8 mouse cellular contexts compared by ENCODE assay signal in genomic region chr13:67452021-67452309, GRCm38 (mm10). TPM values are rescaled to one million over a fixed set of nuclear protein-coding genes. Genes with fewer than 3 reads are reported as not detected.
DNase-seq lines count a peak whose midpoint lies in the region; ATAC-seq and TF ChIP-seq lines count a peak whose summit lies in the region.

No protein-coding gene starts in this region.

- no peak for TF ChIP-seq RAD21 in MEL (IDR thresholded peaks at IDR 0.05; ENCODE audit: low read depth, low read length)

- no peak for TF ChIP-seq POLR2A in MEL (IDR thresholded peaks at IDR 0.05; ENCODE audit: control insufficient read depth in 1 of 2, insufficient read depth in 1 of 2, low read depth in 1 of 2, low read length in 2 of 2, poor library complexity in 1 of 2)
- no peak for TF ChIP-seq POLR2A in thymus, adult 2 months (IDR thresholded peaks at IDR 0.05; ENCODE audit: control insufficient read depth, extremely low read depth, insufficient read depth, low read length, poor library complexity)

- no peak overlapping the region for H3K27ac ChIP-seq in heart, embryonic 11.5 days (ENCODE audit: low read depth, low read length)
- H3K27ac ChIP-seq in MEL (ENCODE audit: control insufficient read depth, low read depth, low read length): peak overlapping the region; percentile 71
- H3K27ac ChIP-seq in forebrain, embryonic 13.5 days: no peak overlapping the region
- no peak overlapping the region for H3K27ac ChIP-seq in liver, embryonic 11.5 days (ENCODE audit: low read depth, low read length)
- peak overlapping the region; percentile 41 for H3K27ac ChIP-seq in stomach, embryonic 16.5 days (ENCODE audit: low read length)
- no peak overlapping the region for H3K27ac ChIP-seq in thymus, adult 2 months (ENCODE audit: control insufficient read depth, insufficient read depth, low read length)

- H3K79me2 ChIP-seq in MEL (ENCODE audit: control insufficient read depth, insufficient read depth, low read length, poor library complexity): no peaks in the 10 kb centered on the region; the same call in 1 of the 2 replicates

- no peak for TF ChIP-seq CTCF in MEL (IDR thresholded peaks at IDR 0.05 in 2 of 3, conservative IDR thresholded peaks at IDR 0.05 in 1 of 3; ENCODE audit: control insufficient read depth in 1 of 3, insufficient read depth in 1 of 3, low read depth in 2 of 3, low read length in 3 of 3, poor library complexity in 1 of 3, severe bottlenecking in 1 of 3)
- no peak for TF ChIP-seq CTCF in thymus, adult 2 months (IDR thresholded peaks at IDR 0.05; ENCODE audit: borderline replicate concordance, control insufficient read depth, extremely low read depth, insufficient read depth, low read length, poor library complexity)

- WGBS in heart, embryonic 11.5 days (ENCODE audit: insufficient replicate concordance): 10% methylated on average over 3 of the region's 3 CpGs
- 3% methylated on average over 3 of the region's 3 CpGs for WGBS in forebrain, embryonic 13.5 days
- WGBS in liver, embryonic 11.5 days: 19% methylated on average over 3 of the region's 3 CpGs
- WGBS in stomach, embryonic 16.5 days: 6% methylated on average over 3 of the region's 3 CpGs
- WGBS in thymus, adult 2 months: 30% methylated on average over 3 of the region's 3 CpGs

- no peaks in the 10 kb centered on the region for H3K9me3 ChIP-seq in heart, embryonic 11.5 days (replicated peaks; ENCODE audit: control insufficient read depth, low read length)
- H3K9me3 ChIP-seq in MEL (replicated peaks; ENCODE audit: insufficient read depth, low read length): no peaks in the 10 kb centered on the region
- H3K9me3 ChIP-seq in forebrain, embryonic 13.5 days (replicated peaks): no peaks in the 10 kb centered on the region
- no peaks in the 10 kb centered on the region for H3K9me3 ChIP-seq in liver, embryonic 11.5 days (ENCODE audit: control insufficient read depth, low read length)
- H3K9me3 ChIP-seq in stomach, embryonic 16.5 days (replicated peaks; ENCODE audit: control insufficient read depth, low read length): no peaks in the 10 kb centered on the region

- no peaks in the 10 kb centered on the region for H3K36me3 ChIP-seq in heart, embryonic 11.5 days (ENCODE audit: control insufficient read depth, insufficient read depth, low read length)
- H3K36me3 ChIP-seq in MEL (ENCODE audit: control insufficient read depth in 1 of 2, insufficient read depth in 2 of 2, low read length in 2 of 2): no peaks in the 10 kb centered on the region
- peaks cover 2% of the 10 kb centered on the region; the same call in 1 of the 2 replicates for H3K36me3 ChIP-seq in forebrain, embryonic 13.5 days (ENCODE audit: poor library complexity, severe bottlenecking)
- peaks cover 2% of the 10 kb centered on the region; the same call in 1 of the 2 replicates for H3K36me3 ChIP-seq in liver, embryonic 11.5 days (ENCODE audit: control insufficient read depth, insufficient read depth, low read length)
- H3K36me3 ChIP-seq in stomach, embryonic 16.5 days (ENCODE audit: control insufficient read depth, insufficient read depth, low read length): peaks cover 2% of the 10 kb centered on the region; the same call in 1 of the 2 replicates
- H3K36me3 ChIP-seq in thymus, adult 2 months (ENCODE audit: control insufficient read depth, insufficient read depth, low read length): peaks cover 11% of the 10 kb centered on the region

- peak overlapping the region; percentile 77 for H3K9ac ChIP-seq in heart, embryonic 11.5 days (ENCODE audit: low read depth, low read length)
- peak overlapping the region; percentile 73 for H3K9ac ChIP-seq in MEL (ENCODE audit: control insufficient read depth, low read depth, low read length, poor library complexity, severe bottlenecking)
- peak overlapping the region; percentile 45 for H3K9ac ChIP-seq in forebrain, embryonic 13.5 days
- peak overlapping the region; percentile 72 for H3K9ac ChIP-seq in liver, embryonic 11.5 days (ENCODE audit: low read depth, low read length)
- H3K9ac ChIP-seq in stomach, embryonic 16.5 days (ENCODE audit: low read length): peak overlapping the region; percentile 78

- no peaks in the 10 kb centered on the region for H3K27me3 ChIP-seq in heart, embryonic 11.5 days (ENCODE audit: control insufficient read depth, insufficient read depth, low read length)
- H3K27me3 ChIP-seq in MEL (ENCODE audit: control insufficient read depth in 1 of 2, insufficient read depth in 2 of 2, low read length in 2 of 2): no peaks in the 10 kb centered on the region
- H3K27me3 ChIP-seq in forebrain, embryonic 13.5 days: no peaks in the 10 kb centered on the region
- H3K27me3 ChIP-seq in liver, embryonic 11.5 days (replicated peaks; ENCODE audit: control insufficient read depth, insufficient read depth, low read length): no peaks in the 10 kb centered on the region
- H3K27me3 ChIP-seq in stomach, embryonic 16.5 days (ENCODE audit: control insufficient read depth, insufficient read depth, low read length): no peaks in the 10 kb centered on the region
- H3K27me3 ChIP-seq in thymus, adult 2 months (ENCODE audit: control insufficient read depth, insufficient read depth, low read length): no peaks in the 10 kb centered on the region

- peak overlapping the region; percentile 66 for H3K4me3 ChIP-seq in heart, embryonic 11.5 days (ENCODE audit: low read depth, low read length)
- H3K4me3 ChIP-seq in MEL (ENCODE audit: control insufficient read depth in 1 of 2, insufficient read depth in 1 of 2, low read depth in 2 of 2, low read length in 2 of 2): peak overlapping the region; percentile 83
- peak overlapping the region; percentile 56 for H3K4me3 ChIP-seq in forebrain, embryonic 13.5 days
- H3K4me3 ChIP-seq in liver, embryonic 11.5 days (ENCODE audit: low read depth, low read length): peak overlapping the region; percentile 72
- H3K4me3 ChIP-seq in stomach, embryonic 16.5 days (replicated peaks; ENCODE audit: low read length): peak overlapping the region; percentile 68
- H3K4me3 ChIP-seq in thymus, adult 2 months (ENCODE audit: control insufficient read depth, insufficient read depth, low read length): no peak overlapping the region

- peak overlapping the region; percentile 77 for H3K4me2 ChIP-seq in heart, embryonic 11.5 days
- peak overlapping the region; percentile 70 for H3K4me2 ChIP-seq in forebrain, embryonic 13.5 days
- H3K4me2 ChIP-seq in liver, embryonic 11.5 days: peak overlapping the region; percentile 77
- peak overlapping the region; percentile 75 for H3K4me2 ChIP-seq in stomach, embryonic 16.5 days (ENCODE audit: low read depth, low read length)

- no peak for ATAC-seq in heart, embryonic 11.5 days (replicated peaks; ENCODE audit: insufficient number of reproducible peaks, low FRiP score, low TSS enrichment)
- ATAC-seq in forebrain, embryonic 13.5 days: 0 out of 2 replicates have a peak, but pooled peaks have one; percentile 25
- peak; percentile 10; the same call in 1 of the 2 replicates for ATAC-seq in liver, embryonic 11.5 days (replicated peaks; ENCODE audit: low FRiP score)
- no peak for ATAC-seq in stomach, embryonic 16.5 days (ENCODE audit: insufficient read depth, low FRiP score)

- no peak for DNase-seq in heart, adult 9 months (ENCODE audit: low spot score in 2 of 2)
- no peak for DNase-seq in MEL (ENCODE audit: low read depth, low spot score)
- no peak for DNase-seq in liver, embryonic 11.5 days (ENCODE audit: low spot score)
- no peak for DNase-seq in urinary bladder, postnatal 14 days (ENCODE audit: low spot score)
- DNase-seq in thymus, adult 2 months: no peak

- H3K4me1 ChIP-seq in heart, embryonic 11.5 days (ENCODE audit: control insufficient read depth, insufficient read depth, low read length): no peaks in the 10 kb centered on the region
- no peaks in the 10 kb centered on the region for H3K4me1 ChIP-seq in MEL (ENCODE audit: control insufficient read depth in 1 of 2, insufficient read depth in 2 of 2, low read length in 2 of 2)
- 0 out of 2 replicates have a peak, but pooled peaks cover 3% of the 10 kb centered on the region for H3K4me1 ChIP-seq in forebrain, embryonic 13.5 days
- no peaks in the 10 kb centered on the region for H3K4me1 ChIP-seq in liver, embryonic 11.5 days (replicated peaks; ENCODE audit: control insufficient read depth, insufficient read depth, low read length)
- H3K4me1 ChIP-seq in stomach, embryonic 16.5 days (ENCODE audit: control insufficient read depth, insufficient read depth, low read length): 0 out of 2 replicates have a peak, but pooled peaks cover 3% of the 10 kb centered on the region
- H3K4me1 ChIP-seq in thymus, adult 2 months (replicated peaks; ENCODE audit: control insufficient read depth, insufficient read depth, low read length): peaks cover 8% of the 10 kb centered on the region

- TF ChIP-seq EP300 in MEL (IDR thresholded peaks at IDR 0.05; ENCODE audit: low read depth in 1 of 2, low read length in 2 of 2): no peak

RNA-seq across cellular contexts. Expression of gene Zfp874a, which starts 0.5 kb away (rescaled TPM):
- polyA plus RNA-seq in heart, embryonic 11.5 days (2014; fragmentation: Nextera tagmentation; extraction: Ambion mirVana): 6.2 and 6.4 TPM in 2 replicates
- 4.8 and 6.1 TPM in 2 replicates for total RNA-seq in MEL (2012; rRNA removed)
- polyA plus RNA-seq in MEL (2012; ENCODE audit: insufficient read depth in 1 of 2, insufficient read length in 2 of 2, low read depth in 1 of 2, low replicate concordance in 2 of 2, missing spikeins in 1 of 2): 1 to 10 TPM in 1 of 2 experiments, not detected in 1; 4.1 TPM
- 4.7 and 5.8 TPM in 2 replicates for polyA plus RNA-seq in forebrain, embryonic 13.5 days (2015; fragmentation: Nextera tagmentation; extraction: Ambion mirVana)
- 5.8 and 6.9 TPM in 2 replicates for polyA plus RNA-seq in liver, embryonic 11.5 days (2014; fragmentation: Nextera tagmentation; extraction: Ambion mirVana)
- 8.9 and 9.8 TPM in 2 replicates for polyA plus RNA-seq in stomach, embryonic 16.5 days (2015; fragmentation: Nextera tagmentation; extraction: Ambion mirVana)
- 2.4 and 3.6 TPM in 2 replicates for polyA plus RNA-seq in thymus, adult 2 months (2012; rRNA removed)

RNA-seq across cellular contexts. Expression of gene Zfp459, which starts 30.7 kb away (rescaled TPM):
- polyA plus RNA-seq in heart, embryonic 11.5 days (2014; fragmentation: Nextera tagmentation; extraction: Ambion mirVana): 0.31 TPM in 1 of 2 replicates, not detected in the other
- total RNA-seq in MEL (2012; rRNA removed): not detected in 2 replicates
- not detected for polyA plus RNA-seq in MEL (2012; ENCODE audit: insufficient read depth in 1 of 2, insufficient read length in 2 of 2, low read depth in 1 of 2, low replicate concordance in 2 of 2, missing spikeins in 1 of 2)
- polyA plus RNA-seq in forebrain, embryonic 13.5 days (2015; fragmentation: Nextera tagmentation; extraction: Ambion mirVana): 0.59 and 0.64 TPM in 2 replicates
- 0.74 and 0.75 TPM in 2 replicates for polyA plus RNA-seq in liver, embryonic 11.5 days (2014; fragmentation: Nextera tagmentation; extraction: Ambion mirVana)
- polyA plus RNA-seq in stomach, embryonic 16.5 days (2015; fragmentation: Nextera tagmentation; extraction: Ambion mirVana): 0.75 and 1.2 TPM in 2 replicates
- polyA plus RNA-seq in thymus, adult 2 months (2012; rRNA removed): 0.41 and 0.61 TPM in 2 replicates

RNA-seq across cellular contexts. Expression of gene Zfp874b, which starts 32.1 kb away (rescaled TPM):
- 1.6 and 2.8 TPM in 2 replicates for polyA plus RNA-seq in heart, embryonic 11.5 days (2014; fragmentation: Nextera tagmentation; extraction: Ambion mirVana)
- total RNA-seq in MEL (2012; rRNA removed): 4.4 and 4.9 TPM in 2 replicates
- 1 to 10 TPM in 1 of 2 experiments, not detected in 1; 3.5 TPM for polyA plus RNA-seq in MEL (2012; ENCODE audit: insufficient read depth in 1 of 2, insufficient read length in 2 of 2, low read depth in 1 of 2, low replicate concordance in 2 of 2, missing spikeins in 1 of 2)
- polyA plus RNA-seq in forebrain, embryonic 13.5 days (2015; fragmentation: Nextera tagmentation; extraction: Ambion mirVana): 1.7 TPM in 2 replicates
- polyA plus RNA-seq in liver, embryonic 11.5 days (2014; fragmentation: Nextera tagmentation; extraction: Ambion mirVana): 2.6 and 2.8 TPM in 2 replicates
- 2.8 and 2.9 TPM in 2 replicates for polyA plus RNA-seq in stomach, embryonic 16.5 days (2015; fragmentation: Nextera tagmentation; extraction: Ambion mirVana)
- 5.9 and 6.3 TPM in 2 replicates for polyA plus RNA-seq in thymus, adult 2 months (2012; rRNA removed)

RNA-seq across cellular contexts. Expression of gene Zfp58, which starts 48.4 kb away (rescaled TPM):
- polyA plus RNA-seq in heart, embryonic 11.5 days (2014; fragmentation: Nextera tagmentation; extraction: Ambion mirVana): 9.3 and 10.7 TPM in 2 replicates
- 3.5 and 4.8 TPM in 2 replicates for total RNA-seq in MEL (2012; rRNA removed)
- polyA plus RNA-seq in MEL (2012; ENCODE audit: insufficient read depth in 1 of 2, insufficient read length in 2 of 2, low read depth in 1 of 2, low replicate concordance in 2 of 2, missing spikeins in 1 of 2): 1 to 10 TPM in 1 of 2 experiments, not detected in 1; 3.2 TPM
- polyA plus RNA-seq in forebrain, embryonic 13.5 days (2015; fragmentation: Nextera tagmentation; extraction: Ambion mirVana): 13.9 TPM in 2 replicates
- polyA plus RNA-seq in liver, embryonic 11.5 days (2014; fragmentation: Nextera tagmentation; extraction: Ambion mirVana): 8.0 and 9.2 TPM in 2 replicates
- polyA plus RNA-seq in stomach, embryonic 16.5 days (2015; fragmentation: Nextera tagmentation; extraction: Ambion mirVana): 12.8 and 14.2 TPM in 2 replicates
- polyA plus RNA-seq in thymus, adult 2 months (2012; rRNA removed): 1.2 and 1.7 TPM in 2 replicates

RNA-seq across cellular contexts. Expression of gene Zfp429, which starts 52.3 kb away (rescaled TPM):
- polyA plus RNA-seq in heart, embryonic 11.5 days (2014; fragmentation: Nextera tagmentation; extraction: Ambion mirVana): 2.9 and 3.1 TPM in 2 replicates
- 1.0 and 1.1 TPM in 2 replicates for total RNA-seq in MEL (2012; rRNA removed)
- polyA plus RNA-seq in MEL (2012; ENCODE audit: insufficient read depth in 1 of 2, insufficient read length in 2 of 2, low read depth in 1 of 2, low replicate concordance in 2 of 2, missing spikeins in 1 of 2): under 1 TPM in 1 of 2 experiments, not detected in 1; 0.67 TPM
- 3.2 and 5.2 TPM in 2 replicates for polyA plus RNA-seq in forebrain, embryonic 13.5 days (2015; fragmentation: Nextera tagmentation; extraction: Ambion mirVana)
- polyA plus RNA-seq in liver, embryonic 11.5 days (2014; fragmentation: Nextera tagmentation; extraction: Ambion mirVana): 3.0 and 4.4 TPM in 2 replicates
- 6.7 TPM in 2 replicates for polyA plus RNA-seq in stomach, embryonic 16.5 days (2015; fragmentation: Nextera tagmentation; extraction: Ambion mirVana)
- 1.6 and 5.0 TPM in 2 replicates for polyA plus RNA-seq in thymus, adult 2 months (2012; rRNA removed)

Comparison
In these comparisons a context has a peak if more than half of its experiments do, and no peak if none do; other contexts are left out.
1. ATAC-seq: peak in forebrain, embryonic 13.5 days (single experiment) and liver, embryonic 11.5 days (single experiment); none in heart, embryonic 11.5 days (single experiment) and stomach, embryonic 16.5 days (single experiment).
2. H3K27ac ChIP-seq: peak in MEL (single experiment) and stomach, embryonic 16.5 days (single experiment); none in heart, embryonic 11.5 days (single experiment), forebrain, embryonic 13.5 days (single experiment), liver, embryonic 11.5 days (single experiment) and thymus, adult 2 months (single experiment).
3. Peak in every context shown above with its lines, with median percentiles within 50 percentile points of each other: H3K4me2 ChIP-seq and H3K9ac ChIP-seq.